Mouse (Mus musculus): Measurements from ENCODE around the gene Ruvbl2. TPM values are rescaled to one million over a fixed set of nuclear protein-coding genes. Genes with fewer than 3 reads are reported as not detected.

The Ruvbl2 gene
- 10 to 100 TPM; 52.7 to 55.4 TPM for polyA plus RNA-seq (2017; shearing (Covaris generic))

DNA sequence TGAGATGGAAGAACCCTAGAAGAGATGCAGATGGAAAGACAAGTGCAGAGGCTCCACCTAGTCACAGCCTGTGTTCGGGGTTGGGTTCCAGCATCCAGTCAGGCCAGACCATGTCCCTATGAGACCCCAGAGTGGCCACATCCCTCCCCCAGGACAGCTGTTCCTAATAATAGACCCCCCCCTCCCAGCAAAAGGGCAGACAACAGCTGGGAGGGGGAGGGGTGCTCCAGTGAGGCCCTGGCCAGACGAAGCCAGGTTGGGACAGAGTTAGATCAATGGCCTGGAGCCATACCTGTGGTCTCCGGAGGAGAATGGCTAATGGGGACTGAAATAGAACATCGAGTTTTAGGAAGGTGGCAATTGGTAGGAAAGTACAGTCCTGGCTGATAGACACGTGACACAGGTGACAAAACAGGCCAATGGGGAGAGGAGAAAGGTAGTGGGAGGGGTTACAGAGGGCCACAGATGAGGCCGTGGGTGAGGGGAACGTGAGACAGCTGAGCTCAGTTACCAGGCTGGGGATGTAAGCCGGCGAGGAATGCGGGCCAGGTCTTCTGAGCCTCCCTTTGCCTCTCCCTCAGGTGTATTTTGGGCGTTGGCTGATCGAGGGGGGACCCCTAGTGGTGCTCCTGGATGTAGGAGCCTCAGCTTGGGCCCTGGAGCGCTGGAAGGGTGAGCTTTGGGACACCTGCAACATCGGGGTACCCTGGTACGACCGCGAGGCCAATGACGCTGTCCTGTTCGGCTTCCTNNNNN, at the start of gene Ruvbl2:
TSS of gene Ruvbl2 (minus strand) at position 576 of the 756 bp plus-strand sequence.

DNA sequence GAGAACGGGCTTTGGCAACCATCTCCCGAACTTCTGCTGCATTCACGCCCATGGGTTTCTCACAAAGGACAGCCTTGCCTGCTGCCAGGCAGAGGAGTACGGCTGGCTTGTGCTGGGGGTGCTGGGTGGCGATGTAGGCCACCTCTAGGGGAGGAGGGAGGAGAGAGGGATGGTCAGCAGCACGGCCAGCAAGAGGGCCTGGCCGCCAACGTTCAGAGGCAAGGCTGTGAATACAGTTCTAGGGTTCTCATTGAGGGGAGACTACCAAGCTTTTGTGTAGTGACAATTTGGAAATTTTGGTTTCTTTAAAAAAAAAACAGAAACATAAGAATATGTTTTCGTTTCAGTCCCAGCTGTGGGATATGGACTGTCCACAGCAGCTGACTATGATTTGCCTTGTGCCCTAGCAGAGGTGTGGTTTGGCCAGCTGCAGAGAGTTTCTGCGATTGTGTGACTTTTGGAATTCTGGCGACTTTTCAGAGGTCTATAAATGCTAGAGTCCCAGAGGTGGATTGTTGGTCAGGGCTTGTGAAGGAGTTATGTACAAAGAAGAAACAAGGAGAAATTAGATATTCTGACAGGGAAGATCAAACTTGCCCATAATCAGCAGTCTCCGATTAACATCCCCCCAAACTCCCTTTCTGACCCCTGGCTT, 49.0 kb upstream of the Ruvbl2 start, which contains the start of gene Gm45808:
TSS of gene Gm45808 (minus strand) at position 51 of the 655 bp plus-strand sequence.

DNA sequence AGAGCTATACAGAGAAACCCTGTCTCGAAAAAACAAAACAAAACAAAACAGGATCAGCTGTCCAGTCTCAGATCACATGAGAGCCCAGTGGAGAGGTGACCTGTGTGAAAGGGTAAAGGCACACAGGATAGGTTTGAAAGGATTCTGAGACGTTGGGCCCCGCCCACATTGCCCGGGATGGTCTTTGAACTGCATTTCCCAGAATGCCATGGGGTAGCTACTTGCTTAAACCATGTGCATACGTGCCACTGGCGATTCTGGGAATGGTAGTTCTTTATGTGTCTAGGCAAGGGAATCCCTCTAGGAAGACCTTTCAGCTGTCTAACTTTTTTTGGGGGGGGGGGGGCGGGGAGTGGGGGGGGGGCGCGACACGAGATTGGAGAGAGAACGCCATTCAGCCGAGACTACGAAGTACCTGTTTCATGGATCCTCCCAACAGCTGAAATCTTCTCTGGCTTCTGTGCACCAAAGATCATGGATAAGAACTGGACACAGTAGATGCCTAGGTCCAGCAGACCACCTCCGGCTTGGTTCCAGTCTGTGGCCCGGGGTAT, 43.6 kb upstream of the Ruvbl2 start, which contains the start of gene Tulp2:
TSS of gene Tulp2 (plus strand) at position 504 of the 554 bp plus-strand sequence.

DNA sequence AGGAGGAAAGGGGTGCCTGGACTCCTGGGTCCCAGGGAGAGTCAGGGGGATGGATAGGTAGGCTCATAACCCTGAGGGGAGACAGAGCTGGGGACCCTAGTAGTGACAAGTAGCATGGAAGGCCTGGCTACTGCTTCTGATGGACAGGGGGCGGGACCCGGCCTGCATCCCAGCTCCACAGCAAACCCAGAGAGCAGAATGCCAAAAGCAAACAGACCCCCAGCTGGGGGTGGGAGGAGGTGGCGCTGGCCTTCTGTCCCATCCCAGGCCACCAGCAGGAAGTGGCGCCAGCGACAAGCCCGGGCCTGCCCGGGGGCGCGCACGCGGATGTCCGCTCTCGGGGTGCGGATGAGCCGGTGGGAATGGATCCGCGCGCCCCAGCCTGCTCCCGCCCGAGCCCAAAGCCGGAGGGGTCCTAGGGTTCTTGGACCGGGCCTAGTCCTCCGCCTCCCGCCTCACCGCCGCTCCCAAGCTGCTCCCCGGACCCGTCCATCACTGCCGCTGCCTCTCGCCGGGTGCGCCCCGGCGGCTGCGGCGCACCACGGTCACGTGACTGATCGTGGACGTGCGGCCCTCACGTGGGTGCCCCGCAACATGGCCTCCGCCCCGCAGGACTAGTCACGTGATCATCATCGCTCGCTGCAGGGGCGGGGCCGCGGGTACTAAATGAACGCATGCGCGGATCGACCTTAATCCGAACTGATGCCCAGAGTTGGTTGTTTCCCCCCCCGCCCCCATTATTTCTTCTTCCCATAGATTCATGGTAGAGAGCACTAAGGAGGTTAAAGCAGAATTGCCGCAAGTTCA, 28.6 kb upstream of the Ruvbl2 start, which contains the start of gene Bax:
TSS of gene Bax (minus strand) at position 616 of the 807 bp plus-strand sequence.

DNA sequence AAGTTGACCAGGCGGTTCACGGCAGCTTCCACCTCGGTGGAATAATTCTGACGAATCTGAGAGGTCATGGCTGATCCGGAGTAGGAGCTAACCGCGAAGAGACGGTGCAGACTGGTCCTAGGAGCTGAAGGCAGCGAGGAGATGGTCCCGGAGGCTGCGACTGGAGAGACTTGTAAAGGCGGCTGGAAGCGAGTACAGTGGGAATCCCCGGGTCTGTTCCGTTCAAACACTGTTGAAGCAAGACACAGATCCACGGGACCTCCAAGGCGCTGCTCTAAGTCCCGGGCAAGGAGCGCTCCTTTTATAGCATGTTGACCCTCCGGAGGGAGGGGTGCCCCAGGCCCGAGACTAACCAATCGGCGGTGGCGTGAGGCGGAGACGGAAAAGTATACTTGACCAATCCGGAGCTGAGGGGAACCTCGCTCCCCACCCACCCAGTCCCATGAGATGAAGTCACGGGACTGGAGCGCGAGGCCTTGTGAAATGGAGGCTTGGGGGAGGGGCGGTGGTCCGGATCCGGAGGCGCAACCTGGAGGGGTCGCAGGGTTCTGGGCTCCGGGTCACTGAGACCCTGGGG, 21.8 kb upstream of the Ruvbl2 start, which contains the start of gene Ftl1:
TSS of gene Ftl1 (minus strand) at position 321 of the 577 bp plus-strand sequence.

GRCm38 (mm10) chr7:45434203-45435015, 3.5 kb downstream of the Ruvbl2 start, which contains the start of gene Gys1:
Gene Gys1 (plus strand): TSS chr7:45434844.

GRCm38 (mm10) chr7:45420615-45420919, 17.3 kb downstream of the Ruvbl2 start, which contains the start of gene Lhb:
Gene Lhb (plus strand): TSS chr7:45420820.

GRCm38 (mm10) chr7:45413113-45413863, 24.6 kb downstream of the Ruvbl2 start, which contains the start of gene Ntf5:
Gene Ntf5 (plus strand): TSS chr7:45413695.

DNA sequence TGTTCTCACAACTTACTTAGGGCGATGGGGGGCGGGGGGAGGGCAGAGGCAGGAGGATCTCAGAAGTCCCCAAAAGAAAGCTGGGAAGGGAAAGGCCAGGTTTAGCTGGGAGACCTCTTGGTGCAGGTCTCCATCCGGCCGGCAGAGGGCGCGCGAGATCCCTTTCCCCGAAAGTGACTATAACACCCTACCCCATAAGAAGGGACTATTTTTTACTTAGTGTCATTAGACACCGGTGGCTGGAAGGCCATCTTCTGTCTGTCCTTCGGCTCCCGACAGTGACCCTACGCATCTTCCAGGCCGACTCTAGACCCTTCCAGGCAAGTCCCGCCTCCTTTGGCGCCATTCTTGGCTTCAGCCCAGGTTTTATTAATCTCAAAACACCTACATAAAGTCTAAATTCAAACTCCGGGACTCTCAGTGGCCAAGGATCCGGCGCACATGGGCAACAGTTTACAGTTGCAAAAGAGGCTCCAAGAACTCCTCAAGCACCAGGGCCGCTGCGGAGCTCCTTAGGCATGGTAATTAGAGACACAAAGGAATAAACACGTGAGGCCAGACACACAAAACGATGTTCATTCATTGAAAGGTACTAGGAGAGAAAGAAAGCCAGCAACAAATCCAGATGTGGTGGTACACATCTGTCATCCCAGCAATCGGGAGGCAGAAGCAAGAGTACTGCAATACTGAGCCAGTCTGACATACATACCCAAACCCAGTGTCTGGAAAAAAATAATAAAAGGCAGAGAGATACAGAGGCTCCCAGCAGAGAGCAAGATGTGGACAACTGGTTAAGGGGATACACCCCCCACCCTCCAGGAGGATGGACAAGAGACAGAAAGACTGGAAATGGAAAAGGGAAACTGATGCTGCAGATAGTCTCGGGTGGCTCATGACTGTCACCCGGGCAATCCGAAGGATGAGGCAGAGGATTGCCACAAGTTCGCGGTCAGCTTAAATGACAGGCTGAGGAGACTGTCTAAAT, 32.5 kb downstream of the Ruvbl2 start, which contains the start of gene Kcna7:
TSS of gene Kcna7 (plus strand) at position 563 of the 985 bp plus-strand sequence.

GRCm38 (mm10) chr7:45395578-45396336, 42.1 kb downstream of the Ruvbl2 start, which contains the start of gene Snrnp70:
Gene Snrnp70 (minus strand): TSS chr7:45395742.

Other genes starting within 250 kb of the Ruvbl2 start
- under 1 TPM; 0.07 to 0.10 TPM for gene Ccdc155, start 233.2 kb downstream of the Ruvbl2 start, polyA plus RNA-seq (2017; shearing (Covaris generic))
- gene Dkkl1, start 225.9 kb downstream of the Ruvbl2 start, polyA plus RNA-seq (2017; shearing (Covaris generic)), result 10 to 100 TPM in 1 of 2 experiments, 1 to 10 TPM in 1; 9.8 to 26.8 TPM
- gene Tead2, start 222.3 kb downstream of the Ruvbl2 start, polyA plus RNA-seq (2017; shearing (Covaris generic)), result 1 to 10 TPM; 2.6 to 4.0 TPM
- 100 to 1,000 TPM; 461 to 714 TPM for gene Cd37, start 199.0 kb downstream of the Ruvbl2 start, polyA plus RNA-seq (2017; shearing (Covaris generic))
- under 1 TPM in 1 of 2 experiments, not detected in 1; 0.20 TPM for gene Slc6a16, start 197.0 kb downstream of the Ruvbl2 start, polyA plus RNA-seq (2017; shearing (Covaris generic))
- gene Slc6a21, start 160.6 kb downstream of the Ruvbl2 start, polyA plus RNA-seq (2017; shearing (Covaris generic)), result under 1 TPM in 1 of 2 experiments, not detected in 1; 0.28 TPM
- 10 to 100 TPM; 12.2 to 16.1 TPM for gene Trpm4, start 104.3 kb downstream of the Ruvbl2 start, polyA plus RNA-seq (2017; shearing (Covaris generic))
- not detected for gene Hrc, start 102.8 kb downstream of the Ruvbl2 start, polyA plus RNA-seq (2017; shearing (Covaris generic))
- gene Ppfia3, start 71.1 kb downstream of the Ruvbl2 start, polyA plus RNA-seq (2017; shearing (Covaris generic)), result under 1 TPM; 0.12 to 0.16 TPM
- gene Lin7b, start 67.5 kb downstream of the Ruvbl2 start, polyA plus RNA-seq (2017; shearing (Covaris generic)), result under 1 TPM in 1 of 2 experiments, not detected in 1; 0.35 TPM
- gene Snrnp70, start 42.4 kb downstream of the Ruvbl2 start, polyA plus RNA-seq (2017; shearing (Covaris generic)), result 100 to 1,000 TPM; 204 to 218 TPM
- gene Kcna7, start 32.4 kb downstream of the Ruvbl2 start, polyA plus RNA-seq (2017; shearing (Covaris generic)), result not detected
- 1 to 10 TPM; 1.2 to 1.4 TPM for gene Ntf5, start 24.4 kb downstream of the Ruvbl2 start, polyA plus RNA-seq (2017; shearing (Covaris generic))
- gene Lhb, start 17.3 kb downstream of the Ruvbl2 start, polyA plus RNA-seq (2017; shearing (Covaris generic)), result not detected
- gene Gys1, start 3.3 kb downstream of the Ruvbl2 start, polyA plus RNA-seq (2017; shearing (Covaris generic)), result 10 to 100 TPM in 1 of 2 experiments, 1 to 10 TPM in 1; 6.3 to 11.1 TPM
- gene Ftl1, start 21.8 kb upstream of the Ruvbl2 start, polyA plus RNA-seq (2017; shearing (Covaris generic)), result 1,000 to 10,000 TPM; 1,818 to 2,133 TPM
- gene Bax, start 28.8 kb upstream of the Ruvbl2 start, polyA plus RNA-seq (2017; shearing (Covaris generic)), result 100 to 1,000 TPM; 303 to 346 TPM
- gene Tulp2, start 43.8 kb upstream of the Ruvbl2 start, polyA plus RNA-seq (2017; shearing (Covaris generic)), result under 1 TPM; 0.45 to 0.88 TPM
- gene Gm45808, start 48.7 kb upstream of the Ruvbl2 start, polyA plus RNA-seq (2017; shearing (Covaris generic)), result under 1 TPM in 1 of 2 experiments, not detected in 1; 0.21 TPM
- gene Dhdh, start 50.7 kb upstream of the Ruvbl2 start, polyA plus RNA-seq (2017; shearing (Covaris generic)), result 1 to 10 TPM in 1 of 2 experiments, under 1 TPM in 1; 0.27 to 1.1 TPM
- 100 to 1,000 TPM; 193 to 285 TPM for gene Nucb1, start 72.3 kb upstream of the Ruvbl2 start, polyA plus RNA-seq (2017; shearing (Covaris generic))
- gene Ppp1r15a, start 88.2 kb upstream of the Ruvbl2 start, polyA plus RNA-seq (2017; shearing (Covaris generic)), result 10 to 100 TPM; 30.0 to 40.4 TPM
- under 1 TPM in 1 of 2 experiments, not detected in 1; 0.49 TPM for gene Plekha4, start 88.2 kb upstream of the Ruvbl2 start, polyA plus RNA-seq (2017; shearing (Covaris generic))
- under 1 TPM; 0.85 to 0.86 TPM for gene Hsd17b14, start 116.8 kb upstream of the Ruvbl2 start, polyA plus RNA-seq (2017; shearing (Covaris generic))
- 10 to 100 TPM; 61.0 to 61.5 TPM for gene Bcat2, start 132.1 kb upstream of the Ruvbl2 start, polyA plus RNA-seq (2017; shearing (Covaris generic))
- not detected for gene Fgf21, start 177.4 kb upstream of the Ruvbl2 start, polyA plus RNA-seq (2017; shearing (Covaris generic))
- under 1 TPM in 1 of 2 experiments, not detected in 1; 0.11 TPM for gene Fut1, start 179.2 kb upstream of the Ruvbl2 start, polyA plus RNA-seq (2017; shearing (Covaris generic))
- under 1 TPM; 0.48 to 0.64 TPM for gene Izumo1, start 183.7 kb upstream of the Ruvbl2 start, polyA plus RNA-seq (2017; shearing (Covaris generic))
- 1 to 10 TPM; 1.2 to 1.4 TPM for gene Rasip1, start 189.4 kb upstream of the Ruvbl2 start, polyA plus RNA-seq (2017; shearing (Covaris generic))
- 1 to 10 TPM in 1 of 2 experiments, under 1 TPM in 1; 0.16 to 1.8 TPM for gene Mamstr, start 201.9 kb upstream of the Ruvbl2 start, polyA plus RNA-seq (2017; shearing (Covaris generic))
- under 1 TPM; 0.05 to 0.23 TPM for gene Fut2, start 228.3 kb upstream of the Ruvbl2 start, polyA plus RNA-seq (2017; shearing (Covaris generic))
- under 1 TPM in 1 of 2 experiments, not detected in 1; 0.30 TPM for gene Ntn5, start 245.9 kb upstream of the Ruvbl2 start, polyA plus RNA-seq (2017; shearing (Covaris generic))

All from activated CD4-positive, CD25-positive, alpha-beta regulatory T cell (primary cell).